Mouse (Mus musculus): ENCODE data around the gene Uxs1. TPM values are rescaled to one million over a fixed set of nuclear protein-coding genes. Genes with fewer than 3 reads are reported as not detected.

Gene Uxs1
- polyA plus RNA-seq (2015; fragmentation: Nextera tagmentation; extraction: Ambion mirVana) = 27.9 and 29.4 TPM in 2 replicates

- Histone ChIP-seq H3K4me2 (peak within 1 kb of the TSS; percentile 95), H3K27ac (peak within 1 kb of the TSS; percentile 90), H3K9me3 (no peaks in the 10 kb centered on the region), H3K36me3 (no peaks in the 10 kb centered on the region; the same call in 1 of the 2 replicates), H3K9ac (peak within 1 kb of the TSS; percentile 89), H3K4me3 (peak within 1 kb of the TSS; percentile 93), H3K27me3 (no peaks in the 10 kb centered on the region), H3K4me1 (peaks cover 20% of the 10 kb centered on the region)
- WGBS = 0% methylated on average over 35 of the region's 41 CpGs
- ATAC-seq (ENCODE audit: insufficient number of reproducible peaks, insufficient read depth, low FRiP score, low TSS enrichment, low read depth) = peak; percentile 100
Measured at GRCm38 (mm10) chr1:43827763-43828194, at the start of gene Uxs1. Uxs1 (minus strand) TSS chr1:43827800.

- Histone ChIP-seq H3K4me2 (no peak overlapping the region), H3K9ac (no peak overlapping the region), H3K36me3 (no peaks in the 10 kb centered on the region), H3K9me3 (no peaks in the 10 kb centered on the region), H3K4me1 (peaks cover 4% of the 10 kb centered on the region; the same call in 1 of the 2 replicates), H3K4me3 (no peak overlapping the region), H3K27me3 (no peaks in the 10 kb centered on the region), H3K27ac (no peak overlapping the region)
- WGBS = 76% methylated on average over 6 of the region's 6 CpGs
- ATAC-seq (ENCODE audit: insufficient number of reproducible peaks, insufficient read depth, low FRiP score, low TSS enrichment, low read depth) = no peak
Measured at GRCm38 (mm10) chr1:43877233-43877632, 49.6 kb upstream of the Uxs1 start.

GRCm38 (mm10) chr1:43871116-43871515, 43.5 kb upstream of the Uxs1 start:
- H3K4me1 ChIP-seq = 0 out of 2 replicates have a peak, but pooled peaks cover 2% of the 10 kb centered on the region
- ATAC-seq (ENCODE audit: insufficient number of reproducible peaks, insufficient read depth, low FRiP score, low TSS enrichment, low read depth) = no peak
- no peaks in the 10 kb centered on the region for H3K27me3 ChIP-seq
- no peak overlapping the region for H3K4me2 ChIP-seq
- H3K27ac ChIP-seq = no peak overlapping the region
- no peaks in the 10 kb centered on the region for H3K36me3 ChIP-seq
- H3K9me3 ChIP-seq = no peaks in the 10 kb centered on the region
- no peak overlapping the region for H3K4me3 ChIP-seq
- no peak overlapping the region for H3K9ac ChIP-seq

- H3K9me3 ChIP-seq = no peaks in the 10 kb centered on the region
- ATAC-seq (ENCODE audit: insufficient number of reproducible peaks, insufficient read depth, low FRiP score, low TSS enrichment, low read depth) = no peak
- WGBS = 35% methylated on average over 1 of the region's 1 CpGs
Measured at GRCm38 (mm10) chr1:43868510-43868909, 40.9 kb upstream of the Uxs1 start.

GRCm38 (mm10) chr1:43864758-43865157, 37.2 kb upstream of the Uxs1 start:
- Histone ChIP-seq H3K9ac (no peak overlapping the region), H3K27me3 (no peaks in the 10 kb centered on the region), H3K4me1 (no peaks in the 10 kb centered on the region), H3K36me3 (no peaks in the 10 kb centered on the region), H3K27ac (no peak overlapping the region), H3K9me3 (no peaks in the 10 kb centered on the region), H3K4me3 (no peak overlapping the region), H3K4me2 (no peak overlapping the region)
- ATAC-seq (ENCODE audit: insufficient number of reproducible peaks, insufficient read depth, low FRiP score, low TSS enrichment, low read depth) = no peak

More at GRCm38 (mm10) chr1:43868510-43868909, 40.9 kb upstream of the Uxs1 start:
- Histone ChIP-seq H3K27me3 (no peaks in the 10 kb centered on the region), H3K4me1 (0 out of 2 replicates have a peak, but pooled peaks cover 2% of the 10 kb centered on the region), H3K9ac (no peak overlapping the region), H3K4me2 (no peak overlapping the region), H3K36me3 (no peaks in the 10 kb centered on the region), H3K27ac (no peak overlapping the region), H3K4me3 (no peak overlapping the region)

- H3K4me2 ChIP-seq = no peak overlapping the region
- no peaks in the 10 kb centered on the region for H3K4me1 ChIP-seq
- H3K27ac ChIP-seq = no peak overlapping the region
- no peaks in the 10 kb centered on the region for H3K27me3 ChIP-seq
- no peaks in the 10 kb centered on the region for H3K9me3 ChIP-seq
- H3K9ac ChIP-seq = no peak overlapping the region
- no peaks in the 10 kb centered on the region for H3K36me3 ChIP-seq
- WGBS = 82% methylated on average over 4 of the region's 4 CpGs
- H3K4me3 ChIP-seq = no peak overlapping the region
- no peak for ATAC-seq (ENCODE audit: insufficient number of reproducible peaks, insufficient read depth, low FRiP score, low TSS enrichment, low read depth)
Measured at GRCm38 (mm10) chr1:43862614-43863013, 35.0 kb upstream of the Uxs1 start.

- Histone ChIP-seq H3K36me3 (no peaks in the 10 kb centered on the region), H3K4me3 (no peak overlapping the region), H3K4me1 (no peaks in the 10 kb centered on the region), H3K4me2 (no peak overlapping the region), H3K27me3 (no peaks in the 10 kb centered on the region), H3K9ac (no peak overlapping the region), H3K9me3 (no peaks in the 10 kb centered on the region), H3K27ac (no peak overlapping the region)
- no peak for ATAC-seq (ENCODE audit: insufficient number of reproducible peaks, insufficient read depth, low FRiP score, low TSS enrichment, low read depth)
- WGBS = 76% methylated on average over 5 of the region's 5 CpGs
Measured at GRCm38 (mm10) chr1:43858988-43859387, 31.4 kb upstream of the Uxs1 start.

GRCm38 (mm10) chr1:43857656-43858055, 30.1 kb upstream of the Uxs1 start:
- Histone ChIP-seq H3K4me1 (no peaks in the 10 kb centered on the region), H3K9ac (no peak overlapping the region), H3K27me3 (no peaks in the 10 kb centered on the region), H3K9me3 (no peaks in the 10 kb centered on the region), H3K27ac (no peak overlapping the region), H3K36me3 (no peaks in the 10 kb centered on the region), H3K4me2 (no peak overlapping the region), H3K4me3 (no peak overlapping the region)
- no peak for ATAC-seq (ENCODE audit: insufficient number of reproducible peaks, insufficient read depth, low FRiP score, low TSS enrichment, low read depth)
- WGBS = 69% methylated on average over 1 of the region's 1 CpGs

- WGBS = 84% methylated on average over 1 of the region's 1 CpGs
- no peaks in the 10 kb centered on the region for H3K4me1 ChIP-seq
- no peak overlapping the region for H3K9ac ChIP-seq
- no peak for ATAC-seq (ENCODE audit: insufficient number of reproducible peaks, insufficient read depth, low FRiP score, low TSS enrichment, low read depth)
- no peaks in the 10 kb centered on the region for H3K36me3 ChIP-seq
- H3K27me3 ChIP-seq = no peaks in the 10 kb centered on the region
- H3K4me3 ChIP-seq = no peak overlapping the region
- H3K9me3 ChIP-seq = no peaks in the 10 kb centered on the region
- H3K4me2 ChIP-seq = no peak overlapping the region
- H3K27ac ChIP-seq = no peak overlapping the region
Measured at GRCm38 (mm10) chr1:43855591-43855990, 28.0 kb upstream of the Uxs1 start.

GRCm38 (mm10) chr1:43843398-43843797, 15.8 kb upstream of the Uxs1 start:
- 90% methylated on average over 2 of the region's 2 CpGs for WGBS
- no peak for ATAC-seq (ENCODE audit: insufficient number of reproducible peaks, insufficient read depth, low FRiP score, low TSS enrichment, low read depth)
- Histone ChIP-seq H3K4me1 (no peaks in the 10 kb centered on the region), H3K9ac (no peak overlapping the region), H3K9me3 (no peaks in the 10 kb centered on the region), H3K27me3 (no peaks in the 10 kb centered on the region), H3K27ac (no peak overlapping the region), H3K4me2 (no peak overlapping the region), H3K36me3 (no peaks in the 10 kb centered on the region), H3K4me3 (no peak overlapping the region)

- H3K36me3 ChIP-seq = no peaks in the 10 kb centered on the region
- H3K9ac ChIP-seq = no peak overlapping the region
- H3K9me3 ChIP-seq = no peaks in the 10 kb centered on the region
- H3K4me3 ChIP-seq = no peak overlapping the region
- H3K4me2 ChIP-seq = no peak overlapping the region
- no peaks in the 10 kb centered on the region for H3K4me1 ChIP-seq
- no peaks in the 10 kb centered on the region for H3K27me3 ChIP-seq
- 90% methylated on average over 1 of the region's 1 CpGs for whole genome bisulfite sequencing
- H3K27ac ChIP-seq = no peak overlapping the region
- ATAC-seq (ENCODE audit: insufficient number of reproducible peaks, insufficient read depth, low FRiP score, low TSS enrichment, low read depth) = no peak
Measured at GRCm38 (mm10) chr1:43837236-43837635, 9.6 kb upstream of the Uxs1 start.

GRCm38 (mm10) chr1:43830096-43830495, 2.5 kb upstream of the Uxs1 start:
- no peak for ATAC-seq (ENCODE audit: insufficient number of reproducible peaks, insufficient read depth, low FRiP score, low TSS enrichment, low read depth)
- 53% methylated on average over 1 of the region's 1 CpGs for WGBS
- no peak overlapping the region for H3K27ac ChIP-seq

More at GRCm38 (mm10) chr1:43830096-43830495, 2.5 kb upstream of the Uxs1 start:
- no peak overlapping the region for H3K4me2 ChIP-seq
- no peaks in the 10 kb centered on the region for H3K36me3 ChIP-seq
- H3K9ac ChIP-seq = no peak overlapping the region
- H3K4me3 ChIP-seq = no peak overlapping the region
- peaks cover 16% of the 10 kb centered on the region for H3K4me1 ChIP-seq
- H3K9me3 ChIP-seq = no peaks in the 10 kb centered on the region
- H3K27me3 ChIP-seq = no peaks in the 10 kb centered on the region
